Mouse (Mus musculus) spleen, postnatal 36 days (tissue): ENCODE results near the gene Nrde2.
A peak's percentile ranks its signal among the peaks of the same experiment; 100 is the strongest.

Experiments used
- DNase-seq, 2 experiments: peaks; one replicate each; pipeline ENCODE4 v3.0.0; 2022; ENCODE audit warnings: low spot score in 2 of 2, mixed read lengths in 1 of 2

The Nrde2 gene

GRCm38 (mm10) chr12:100124913-100125798 is 34.3 kb downstream of the Nrde2 start:
- DNase-seq: no peak

GRCm38 (mm10) chr12:100123476-100123875 is 36.0 kb downstream of the Nrde2 start:
- DNase-seq: no peak

- no peak for DNase-seq
Observed at GRCm38 (mm10) chr12:100122921-100123381, 36.5 kb downstream of the Nrde2 start.

- DNase-seq: no peak
Observed at GRCm38 (mm10) chr12:100115982-100116381, 43.5 kb downstream of the Nrde2 start.

- DNase-seq: peak; percentile 66 to 78
Observed at GRCm38 (mm10) chr12:100109986-100110696, 49.3 kb downstream of the Nrde2 start, which contains the start of gene Psmc1. Gene Psmc1, plus strand, starts transcription at chr12:100110154.

- no peak for DNase-seq
Observed at GRCm38 (mm10) chr12:100107436-100107835, 52.0 kb downstream of the Nrde2 start.

GRCm38 (mm10) chr12:100106275-100106895 is 53.1 kb downstream of the Nrde2 start:
- DNase-seq: peak; percentile 52 to 64

GRCm38 (mm10) chr12:100104530-100104929 is 54.9 kb downstream of the Nrde2 start:
- no peak for DNase-seq

- no peak for DNase-seq
Observed at GRCm38 (mm10) chr12:100101651-100102050, 57.8 kb downstream of the Nrde2 start.

GRCm38 (mm10) chr12:100100707-100101030 is 58.8 kb downstream of the Nrde2 start:
- DNase-seq: no peak

- no peak for DNase-seq
Observed at GRCm38 (mm10) chr12:100099971-100100706, 59.3 kb downstream of the Nrde2 start.

- DNase-seq: no peak
Observed at GRCm38 (mm10) chr12:100093046-100093445, 66.4 kb downstream of the Nrde2 start.

- DNase-seq: no peak
Observed at GRCm38 (mm10) chr12:100090750-100091149, 68.7 kb downstream of the Nrde2 start.

GRCm38 (mm10) chr12:100089265-100089664 is 70.2 kb downstream of the Nrde2 start:
- DNase-seq: no peak

- no peak for DNase-seq
Observed at GRCm38 (mm10) chr12:100088026-100088425, 71.4 kb downstream of the Nrde2 start.

- no peak for DNase-seq
Observed at GRCm38 (mm10) chr12:100079636-100080286, 79.7 kb downstream of the Nrde2 start.

GRCm38 (mm10) chr12:100075715-100076114 is 83.7 kb downstream of the Nrde2 start:
- DNase-seq: no peak
